Mouse (Mus musculus) lung, adult 2 months (tissue): Measurements from ENCODE around the gene Krt7.

Source experiments
- CTCF ChIP-seq: fragments of 200-500 bp; IDR thresholded peaks from 2 replicates; pipeline ENCODE4 v1.5.1; 2011; ENCODE audit warnings: mild to moderate bottlenecking, low read length, control low read depth; ENCODE audit not compliant: insufficient read depth
- POLR2A ChIP-seq: fragments of 200-500 bp; IDR thresholded peaks from 2 replicates; pipeline ENCODE4 v1.6.1; 2011; ENCODE audit warnings: low read depth, mild to moderate bottlenecking, control low read depth, low read length, borderline replicate concordance; ENCODE audit errors: extremely low read depth

GRCm38 (mm10) chr15:101364891-101365671, 45.8 kb upstream of the Krt7 start:
- no peak for TF ChIP-seq CTCF
- TF ChIP-seq POLR2A: no peak
